Mouse (Mus musculus) neural tube, embryonic 13.5 days (tissue): Measurements from ENCODE around the gene Ak1. TPM values are rescaled to one million over a fixed set of nuclear protein-coding genes. Genes with fewer than 3 reads are reported as not detected.

Experiments used
- ATAC-seq: fragments of 200-750 bp; cut with Nextera tagmentation; 2 replicates; pipeline ENCODE4 v1.8.0; 2017; ENCODE audit warnings: low read depth, mild to moderate bottlenecking, moderate TSS enrichment, moderate library complexity
- H3K27ac ChIP-seq: fragments of 300-500 bp; sonication (generic); replicated peaks from 2 replicates; pipeline ENCODE4 v1.5.1; 2015; ENCODE audit warnings: moderate library complexity, mild to moderate bottlenecking, inconsistent platforms
- H3K27me3 ChIP-seq: fragments of 300-500 bp; sonication (generic); 2 replicates; pipeline ENCODE4 v1.6.1; 2015; ENCODE audit warnings: mild to moderate bottlenecking, inconsistent platforms
- H3K36me3 ChIP-seq: fragments of 300-500 bp; sonication (generic); 2 replicates; pipeline ENCODE4 v1.6.1; 2015; ENCODE audit warnings: mild to moderate bottlenecking, inconsistent platforms
- H3K4me1 ChIP-seq: fragments of 300-500 bp; sonication (generic); replicated peaks from 2 replicates; pipeline ENCODE4 v1.6.1; 2015; ENCODE audit warnings: inconsistent platforms
- H3K4me2 ChIP-seq: fragments of 300-500 bp; sonication (generic); 2 replicates; pipeline ENCODE4 v1.6.1; 2015; ENCODE audit warnings: inconsistent platforms, mild to moderate bottlenecking, moderate library complexity
- H3K4me3 ChIP-seq: fragments of 300-500 bp; sonication (generic); 2 replicates; pipeline ENCODE4 v1.5.1; 2015; ENCODE audit warnings: mild to moderate bottlenecking, inconsistent platforms
- H3K9ac ChIP-seq: fragments of 300-500 bp; sonication (generic); 2 replicates; pipeline ENCODE4 v1.6.1; 2015; ENCODE audit warnings: moderate library complexity, mild to moderate bottlenecking, inconsistent platforms
- H3K9me3 ChIP-seq: fragments of 300-500 bp; sonication (generic); 2 replicates; pipeline ENCODE4 v1.6.1; 2016; ENCODE audit warnings: inconsistent platforms
- WGBS: fragments of 180-500 bp; shearing (Covaris S2); methylation state at CpG from one replicate; pipeline ENCODE4 v1.1.7; 2015; 5-methylcytosine and 5-hydroxymethylcytosine counted together
- polyA plus RNA-seq: library from polyadenylated mRNA; unstranded; fragments of >200 nt; fragmentation: Nextera tagmentation; extraction: Ambion mirVana; gene quantifications from 2 replicates; pipeline ENCODE4 v1.2.1, GENCODE M21; 2015

The Ak1 gene
- polyA plus RNA-seq, 1 experiment from 2014 or later, result 74.2 TPM

GRCm38 (mm10) chr2:32604631-32605030, 16.9 kb upstream of the Ak1 start:
- Histone ChIP-seq H3K4me3 (no peak overlapping the region), H3K9ac (no peak overlapping the region), H3K36me3 (no peaks in the 10 kb centered on the region), H3K4me2 (no peak overlapping the region), H3K27me3 (peaks cover 9% of the 10 kb centered on the region; the same call in 1 of the 2 replicates), H3K27ac (no peak overlapping the region), H3K9me3 (no peaks in the 10 kb centered on the region), H3K4me1 (peaks cover 29% of the 10 kb centered on the region)
- ATAC-seq, result no peak
- WGBS, result 48% methylated on average over 10 of the region's 10 CpGs

GRCm38 (mm10) chr2:32606161-32607142, 15.1 kb upstream of the Ak1 start:
- peak overlapping the region; percentile 90 for H3K4me2 ChIP-seq
- H3K27me3 ChIP-seq, result peaks cover 9% of the 10 kb centered on the region; the same call in 1 of the 2 replicates
- H3K4me1 ChIP-seq, result peaks cover 39% of the 10 kb centered on the region
- H3K36me3 ChIP-seq, result no peaks in the 10 kb centered on the region
- no peaks in the 10 kb centered on the region for H3K9me3 ChIP-seq
- WGBS, result 11% methylated on average over 55 of the region's 55 CpGs
- peak overlapping the region; percentile 71 for H3K4me3 ChIP-seq
- ATAC-seq, result peak; percentile 86
- peak overlapping the region; percentile 80 for H3K9ac ChIP-seq
- no peak overlapping the region for H3K27ac ChIP-seq

DNA sequence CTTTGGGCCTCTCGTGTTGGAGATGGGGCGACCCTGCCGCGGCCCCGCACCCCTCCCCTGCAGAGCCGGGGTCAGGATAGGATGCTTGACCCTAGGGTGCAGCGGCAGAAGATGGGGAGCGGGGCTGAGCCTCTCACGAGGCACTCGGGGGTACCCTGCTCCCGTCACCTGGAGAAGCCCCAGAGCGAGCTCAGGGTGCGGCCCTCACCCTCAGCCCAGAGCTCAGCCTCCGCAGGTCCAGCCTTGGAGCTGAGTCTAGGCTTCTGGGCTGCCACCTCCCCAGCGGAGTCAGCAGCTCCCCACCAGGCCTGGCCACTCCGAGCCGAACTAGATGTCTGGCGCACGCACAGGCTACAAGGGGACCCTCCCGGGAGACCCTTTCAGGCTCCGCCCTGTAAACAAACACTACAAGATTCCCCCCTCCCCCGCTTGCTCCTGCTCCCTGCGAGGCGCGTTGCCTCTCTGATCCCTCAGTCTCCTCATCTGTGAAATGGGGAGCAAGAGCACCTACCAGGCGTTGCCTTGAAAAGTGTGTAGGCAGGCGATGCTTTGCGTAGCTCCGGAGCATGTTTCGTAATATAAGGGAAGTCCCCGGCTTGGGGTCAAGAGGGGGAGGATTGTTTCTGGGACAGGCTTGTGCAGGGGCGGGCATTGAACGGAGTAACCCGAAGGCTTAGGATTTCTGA, 14.2 kb upstream of the Ak1 start:
- ATAC-seq, result peak; percentile 64
- WGBS, result 7% methylated on average over 34 of the region's 34 CpGs
- Histone ChIP-seq H3K36me3 (no peaks in the 10 kb centered on the region), H3K4me1 (peaks cover 39% of the 10 kb centered on the region), H3K27ac (0 out of 2 replicates have a peak overlapping the region, but pooled peaks have one; percentile 18), H3K4me2 (peak overlapping the region; percentile 90), H3K27me3 (peaks cover 9% of the 10 kb centered on the region; the same call in 1 of the 2 replicates), H3K4me3 (peak overlapping the region; percentile 71), H3K9me3 (no peaks in the 10 kb centered on the region), H3K9ac (peak overlapping the region; percentile 80)

GRCm38 (mm10) chr2:32608141-32608777, 13.3 kb upstream of the Ak1 start:
- H3K9me3 ChIP-seq, result no peaks in the 10 kb centered on the region
- H3K27me3 ChIP-seq, result peaks cover 9% of the 10 kb centered on the region; the same call in 1 of the 2 replicates
- H3K9ac ChIP-seq, result peak overlapping the region; percentile 52
- H3K4me3 ChIP-seq, result peak overlapping the region; percentile 71
- H3K4me1 ChIP-seq, result peaks cover 35% of the 10 kb centered on the region
- peak; percentile 44 for ATAC-seq
- 0 out of 2 replicates have a peak overlapping the region, but pooled peaks have one; percentile 28 for H3K27ac ChIP-seq
- WGBS, result 9% methylated on average over 25 of the region's 25 CpGs
- peak overlapping the region; percentile 90 for H3K4me2 ChIP-seq
- peaks cover 2% of the 10 kb centered on the region; the same call in 1 of the 2 replicates for H3K36me3 ChIP-seq

GRCm38 (mm10) chr2:32608778-32609435, 12.7 kb upstream of the Ak1 start:
- Histone ChIP-seq H3K4me1 (peaks cover 35% of the 10 kb centered on the region), H3K27ac (0 out of 2 replicates have a peak overlapping the region, but pooled peaks have one; percentile 28), H3K9ac (peak overlapping the region; percentile 52), H3K4me2 (peak overlapping the region; percentile 90), H3K27me3 (peaks cover 9% of the 10 kb centered on the region; the same call in 1 of the 2 replicates), H3K36me3 (peaks cover 8% of the 10 kb centered on the region; the same call in 1 of the 2 replicates), H3K9me3 (no peaks in the 10 kb centered on the region), H3K4me3 (peak overlapping the region; percentile 71)
- ATAC-seq, result no peak
- WGBS, result 37% methylated on average over 18 of the region's 18 CpGs

GRCm38 (mm10) chr2:32610610-32611229, 10.8 kb upstream of the Ak1 start:
- Histone ChIP-seq H3K36me3 (peaks cover 19% of the 10 kb centered on the region; the same call in 1 of the 2 replicates), H3K9ac (0 out of 2 replicates have a peak overlapping the region, but pooled peaks have one; percentile 18), H3K4me2 (peak overlapping the region; percentile 52), H3K27me3 (peaks cover 9% of the 10 kb centered on the region; the same call in 1 of the 2 replicates), H3K9me3 (no peaks in the 10 kb centered on the region), H3K4me3 (peak overlapping the region; percentile 35), H3K4me1 (peaks cover 35% of the 10 kb centered on the region), H3K27ac (no peak overlapping the region)
- no peak for ATAC-seq
- WGBS, result 14% methylated on average over 23 of the region's 23 CpGs

DNA sequence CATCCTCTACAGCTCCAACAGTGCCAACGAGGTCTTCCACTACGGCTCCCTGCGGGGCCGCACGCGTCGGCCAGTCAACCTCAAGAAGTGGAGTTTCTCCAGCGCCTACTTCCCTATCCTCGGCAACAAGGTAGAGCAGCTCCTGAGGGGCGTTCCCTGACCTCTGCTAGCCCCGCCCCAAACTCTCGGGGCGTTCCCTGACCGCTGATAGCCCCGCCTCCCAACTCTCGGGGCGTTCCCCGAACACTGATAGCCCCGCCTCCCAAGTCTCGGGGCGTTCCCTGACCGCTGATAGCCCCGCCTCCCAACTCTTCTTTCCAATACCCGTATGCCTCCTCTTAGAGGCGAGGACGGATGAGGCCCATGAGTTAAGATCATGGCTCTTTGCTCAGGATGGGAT, 9.3 kb upstream of the Ak1 start:
- Histone ChIP-seq H3K4me3 (no peak overlapping the region), H3K4me2 (no peak overlapping the region), H3K36me3 (peaks cover 24% of the 10 kb centered on the region; the same call in 1 of the 2 replicates), H3K4me1 (peaks cover 28% of the 10 kb centered on the region), H3K9me3 (no peaks in the 10 kb centered on the region), H3K27ac (no peak overlapping the region), H3K9ac (no peak overlapping the region), H3K27me3 (peaks cover 9% of the 10 kb centered on the region; the same call in 1 of the 2 replicates)
- ATAC-seq, result no peak
- 64% methylated on average over 26 of the region's 26 CpGs for WGBS

DNA sequence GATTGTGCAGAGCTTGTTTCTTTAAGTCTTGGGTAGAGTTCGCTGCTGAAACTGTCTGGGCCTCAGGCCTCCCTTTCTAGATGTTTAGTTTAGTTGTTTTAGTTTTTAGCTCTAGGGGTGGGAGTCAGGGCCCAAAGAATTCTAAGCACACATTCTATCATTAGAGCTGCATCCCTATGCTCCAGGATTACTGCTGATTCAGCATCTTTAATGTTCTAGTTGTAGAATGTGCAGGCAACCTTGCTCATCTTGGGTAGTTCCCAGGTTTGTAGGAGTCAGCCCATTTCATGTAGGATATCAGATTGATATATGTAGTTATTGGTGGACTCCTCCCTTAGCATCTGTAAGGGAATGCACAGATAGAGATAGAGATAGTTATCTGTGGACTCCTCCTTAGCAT, 4.4 kb upstream of the Ak1 start:
- H3K4me1 ChIP-seq, result peaks cover 39% of the 10 kb centered on the region
- no peaks in the 10 kb centered on the region for H3K27me3 ChIP-seq
- H3K27ac ChIP-seq, result no peak overlapping the region
- WGBS, result 92% methylated on average over 1 of the region's 1 CpGs
- H3K9me3 ChIP-seq, result no peaks in the 10 kb centered on the region
- peaks cover 27% of the 10 kb centered on the region; the same call in 1 of the 2 replicates for H3K36me3 ChIP-seq
- H3K4me2 ChIP-seq, result no peak overlapping the region
- H3K9ac ChIP-seq, result no peak overlapping the region
- ATAC-seq, result no peak
- no peak overlapping the region for H3K4me3 ChIP-seq

GRCm38 (mm10) chr2:32617601-32618000, 4.0 kb upstream of the Ak1 start:
- Histone ChIP-seq H3K4me3 (no peak overlapping the region), H3K27ac (no peak overlapping the region), H3K4me2 (no peak overlapping the region), H3K9ac (no peak overlapping the region), H3K27me3 (no peaks in the 10 kb centered on the region), H3K4me1 (peaks cover 39% of the 10 kb centered on the region), H3K36me3 (peaks cover 27% of the 10 kb centered on the region; the same call in 1 of the 2 replicates), H3K9me3 (no peaks in the 10 kb centered on the region)
- WGBS, result 95% methylated on average over 4 of the region's 4 CpGs
- ATAC-seq, result no peak

DNA sequence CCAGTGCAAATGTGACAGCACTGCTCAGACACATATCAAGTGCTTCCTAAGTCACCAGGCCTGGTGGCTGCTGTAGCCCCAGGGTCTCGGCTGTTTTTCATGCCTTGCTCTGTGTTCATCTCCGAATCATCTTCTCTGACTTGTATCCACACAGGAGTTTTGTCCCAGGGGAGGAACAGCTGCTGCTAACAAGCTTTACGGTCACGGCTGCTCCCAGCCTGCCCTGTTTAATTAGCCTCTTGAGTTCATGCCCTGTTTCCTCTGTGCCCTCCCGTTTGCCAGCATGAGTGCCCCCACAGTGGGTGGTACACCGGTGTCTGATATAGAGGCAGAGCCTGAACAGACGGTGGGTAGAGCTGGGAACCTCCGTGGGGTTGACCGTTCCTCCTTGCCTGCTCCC, 3.5 kb upstream of the Ak1 start:
- H3K27me3 ChIP-seq, result no peaks in the 10 kb centered on the region
- ATAC-seq, result no peak
- H3K4me2 ChIP-seq, result no peak overlapping the region
- H3K4me1 ChIP-seq, result peaks cover 39% of the 10 kb centered on the region
- no peak overlapping the region for H3K4me3 ChIP-seq
- 47% methylated on average over 9 of the region's 9 CpGs for WGBS
- H3K36me3 ChIP-seq, result peaks cover 26% of the 10 kb centered on the region; the same call in 1 of the 2 replicates
- H3K27ac ChIP-seq, result no peak overlapping the region
- H3K9me3 ChIP-seq, result no peaks in the 10 kb centered on the region
- no peak overlapping the region for H3K9ac ChIP-seq
